Mouse (Mus musculus) liver, embryonic 11.5 days (tissue): Measurements from ENCODE around the gene Cbln3. TPM values are rescaled to one million over a fixed set of nuclear protein-coding genes. Genes with fewer than 3 reads are reported as not detected.

Experiments used
- ATAC-seq: fragments of 200-750 bp; cut with Nextera tagmentation; replicated peaks from 2 replicates; pipeline ENCODE4 v1.8.0; 2017; ENCODE audit warnings: moderate number of reproducible peaks, mild to moderate bottlenecking, moderate TSS enrichment, moderate library complexity; ENCODE audit not compliant: low FRiP score
- DNase-seq: peaks from one replicate; pipeline ENCODE4 v3.0.0-alpha.2; 2017; ENCODE audit warnings: low spot score
- H3K27ac ChIP-seq: fragments of 300-500 bp; sonication (generic); 2 replicates; pipeline ENCODE4 v1.5.1; 2014; ENCODE audit warnings: mild to moderate bottlenecking, low read depth, low read length, control low read depth
- H3K27me3 ChIP-seq: fragments of 300-500 bp; sonication (generic); replicated peaks from 2 replicates; pipeline ENCODE4 v1.6.1; 2014; ENCODE audit warnings: low read length, mixed read lengths; ENCODE audit not compliant: control insufficient read depth, insufficient read depth
- H3K36me3 ChIP-seq: fragments of 300-500 bp; sonication (generic); 2 replicates; pipeline ENCODE4 v1.6.1; 2014; ENCODE audit warnings: mild to moderate bottlenecking, low read length, moderate library complexity, mixed read lengths; ENCODE audit not compliant: control insufficient read depth, insufficient read depth
- H3K4me1 ChIP-seq: fragments of 300-500 bp; sonication (generic); replicated peaks from 2 replicates; pipeline ENCODE4 v1.6.1; 2014; ENCODE audit warnings: low read length, mixed read lengths; ENCODE audit not compliant: control insufficient read depth, insufficient read depth
- H3K4me2 ChIP-seq: fragments of 300-500 bp; sonication (generic); 2 replicates; pipeline ENCODE4 v1.6.1; 2014; ENCODE audit warnings: mild to moderate bottlenecking, control low read depth, moderate library complexity
- H3K4me3 ChIP-seq: fragments of 300-500 bp; sonication (generic); 2 replicates; pipeline ENCODE4 v1.5.1; 2014; ENCODE audit warnings: low read depth, low read length, control low read depth
- H3K9ac ChIP-seq: fragments of 300-500 bp; sonication (generic); 2 replicates; pipeline ENCODE4 v1.6.1; 2014; ENCODE audit warnings: low read depth, low read length, control low read depth
- H3K9me3 ChIP-seq: fragments of 300-500 bp; sonication (generic); 2 replicates; pipeline ENCODE4 v1.6.1; 2016; ENCODE audit warnings: low read length, inconsistent platforms, mixed read lengths; ENCODE audit not compliant: control insufficient read depth
- WGBS: fragments of 180-500 bp; shearing (Covaris S2); extraction: QIAGEN DNeasy Blood & Tissue Kit; methylation state at CpG from one replicate; pipeline ENCODE4 v1.1.7; 2014; 5-methylcytosine and 5-hydroxymethylcytosine counted together
- polyA plus RNA-seq: library from polyadenylated mRNA; unstranded; fragments of >200 nt; fragmentation: Nextera tagmentation; extraction: Ambion mirVana; gene quantifications from 2 replicates; pipeline ENCODE4 v1.2.1, GENCODE M21; 2014

The Cbln3 gene
- polyA plus RNA-seq, 1 experiment from 2014 or later = 0.47 TPM

DNA sequence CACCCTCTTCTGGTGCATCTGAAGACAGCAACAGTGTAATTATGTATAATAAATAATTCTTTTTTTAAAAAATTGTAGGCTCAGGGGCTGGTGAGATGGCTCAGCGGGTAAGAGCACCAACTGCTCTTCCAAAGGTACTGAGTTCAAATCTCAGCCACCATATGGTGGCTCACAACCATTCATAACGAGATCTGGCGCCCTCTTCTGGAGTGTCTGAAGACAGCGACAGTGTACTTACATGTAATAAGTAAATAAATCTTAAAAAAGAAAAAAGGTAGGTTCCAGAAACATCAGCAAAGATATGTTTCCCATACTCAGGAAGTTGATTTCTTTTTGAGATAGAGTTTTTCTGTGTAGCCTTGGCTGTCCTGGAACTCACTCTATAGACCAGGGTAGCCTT, 41.4 kb downstream of the Cbln3 start:
- no peaks in the 10 kb centered on the region for H3K27me3 ChIP-seq
- no peak overlapping the region for H3K9ac ChIP-seq
- H3K4me2 ChIP-seq = no peak overlapping the region
- H3K27ac ChIP-seq = no peak overlapping the region
- ATAC-seq (no peak), DNase-seq (no peak)
- peaks cover 4% of the 10 kb centered on the region; the same call in 1 of the 2 replicates for H3K4me1 ChIP-seq
- no peak overlapping the region for H3K4me3 ChIP-seq
- WGBS = 67% methylated on average over 4 of the region's 4 CpGs
- no peaks in the 10 kb centered on the region for H3K9me3 ChIP-seq
- no peaks in the 10 kb centered on the region for H3K36me3 ChIP-seq

DNA sequence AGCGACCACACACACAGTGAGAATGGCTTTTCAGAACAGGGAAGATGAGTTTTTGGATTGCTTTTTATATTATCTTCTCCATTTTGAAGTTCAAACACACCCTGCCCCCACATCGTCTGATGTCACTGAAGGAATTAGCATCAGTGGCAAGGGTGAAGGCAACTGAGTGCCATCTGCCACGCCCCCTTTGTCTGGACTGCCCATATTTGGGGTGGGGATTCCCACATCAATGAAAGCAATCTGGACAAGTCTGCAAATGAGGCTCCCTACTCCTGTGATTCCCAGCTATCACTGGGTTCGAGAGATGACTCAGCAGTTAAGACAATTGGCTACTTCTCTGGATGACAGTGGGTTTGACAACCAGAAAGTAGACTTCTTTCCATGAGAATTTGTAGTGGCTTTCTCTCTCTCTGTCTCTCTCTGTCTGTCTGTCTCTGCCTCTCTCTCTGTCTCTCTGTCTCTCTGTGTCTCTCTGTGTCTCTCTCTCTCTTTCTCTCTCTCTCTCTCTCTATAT, 43.3 kb downstream of the Cbln3 start:
- H3K27ac ChIP-seq = no peak overlapping the region
- H3K9ac ChIP-seq = no peak overlapping the region
- H3K4me2 ChIP-seq = no peak overlapping the region
- H3K4me3 ChIP-seq = no peak overlapping the region
- H3K27me3 ChIP-seq = no peaks in the 10 kb centered on the region
- H3K36me3 ChIP-seq = no peaks in the 10 kb centered on the region
- no peak for ATAC-seq
- DNase-seq = no peak
- 65% methylated on average over 4 of the region's 4 CpGs for WGBS
- no peaks in the 10 kb centered on the region for H3K9me3 ChIP-seq
- H3K4me1 ChIP-seq = no peaks in the 10 kb centered on the region

DNA sequence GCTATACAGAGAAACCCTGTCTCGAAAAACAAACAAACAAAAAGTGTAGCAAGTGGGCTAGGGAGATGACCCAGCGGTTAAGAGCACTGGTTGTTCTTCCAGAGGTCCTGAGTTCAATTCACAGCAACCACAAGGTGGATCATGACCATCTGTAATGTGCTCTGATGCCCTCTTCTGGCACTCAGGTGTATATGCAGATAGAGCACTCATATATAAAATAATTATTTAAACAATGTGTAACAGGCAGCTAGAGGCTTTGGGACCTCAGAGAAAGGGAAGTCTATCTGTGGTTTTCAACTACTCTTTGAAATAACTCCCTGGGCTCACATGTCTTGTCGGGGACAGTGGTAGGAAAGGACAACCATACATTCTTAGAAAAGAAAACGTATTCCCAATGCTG, 45.5 kb downstream of the Cbln3 start:
- Histone ChIP-seq H3K4me3 (no peak overlapping the region), H3K27ac (no peak overlapping the region), H3K27me3 (no peaks in the 10 kb centered on the region), H3K36me3 (no peaks in the 10 kb centered on the region), H3K4me2 (no peak overlapping the region), H3K9me3 (no peaks in the 10 kb centered on the region), H3K4me1 (0 out of 2 replicates have a peak, but pooled peaks cover 4% of the 10 kb centered on the region), H3K9ac (no peak overlapping the region)
- DNase-seq = no peak
- no peak for ATAC-seq
- 71% methylated on average over 4 of the region's 4 CpGs for WGBS

DNA sequence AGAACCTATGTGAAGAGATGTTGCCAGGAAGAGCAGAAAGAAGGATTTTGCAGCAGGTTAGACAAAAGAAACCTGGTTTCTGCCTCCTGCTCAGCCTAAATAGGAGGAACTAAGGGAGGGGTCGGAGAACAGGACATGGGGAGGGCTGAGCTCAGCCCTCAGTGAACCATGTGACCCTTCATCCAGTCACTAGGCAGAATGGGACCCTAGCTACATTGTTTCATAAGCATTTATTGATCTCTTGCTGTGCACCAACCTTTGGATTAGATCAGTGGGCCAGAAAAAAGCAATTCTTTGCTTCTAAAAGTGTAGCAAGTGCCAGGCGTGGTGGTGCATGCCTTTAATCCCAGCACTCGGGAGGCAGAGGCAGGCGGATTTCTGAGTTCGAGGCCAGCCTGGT, 45.9 kb downstream of the Cbln3 start:
- Histone ChIP-seq H3K36me3 (no peaks in the 10 kb centered on the region), H3K27ac (no peak overlapping the region), H3K9ac (no peak overlapping the region), H3K4me2 (no peak overlapping the region), H3K27me3 (no peaks in the 10 kb centered on the region), H3K4me3 (no peak overlapping the region), H3K9me3 (no peaks in the 10 kb centered on the region), H3K4me1 (0 out of 2 replicates have a peak, but pooled peaks cover 4% of the 10 kb centered on the region)
- DNase-seq (no peak), ATAC-seq (no peak)
- 80% methylated on average over 5 of the region's 5 CpGs for WGBS

DNA sequence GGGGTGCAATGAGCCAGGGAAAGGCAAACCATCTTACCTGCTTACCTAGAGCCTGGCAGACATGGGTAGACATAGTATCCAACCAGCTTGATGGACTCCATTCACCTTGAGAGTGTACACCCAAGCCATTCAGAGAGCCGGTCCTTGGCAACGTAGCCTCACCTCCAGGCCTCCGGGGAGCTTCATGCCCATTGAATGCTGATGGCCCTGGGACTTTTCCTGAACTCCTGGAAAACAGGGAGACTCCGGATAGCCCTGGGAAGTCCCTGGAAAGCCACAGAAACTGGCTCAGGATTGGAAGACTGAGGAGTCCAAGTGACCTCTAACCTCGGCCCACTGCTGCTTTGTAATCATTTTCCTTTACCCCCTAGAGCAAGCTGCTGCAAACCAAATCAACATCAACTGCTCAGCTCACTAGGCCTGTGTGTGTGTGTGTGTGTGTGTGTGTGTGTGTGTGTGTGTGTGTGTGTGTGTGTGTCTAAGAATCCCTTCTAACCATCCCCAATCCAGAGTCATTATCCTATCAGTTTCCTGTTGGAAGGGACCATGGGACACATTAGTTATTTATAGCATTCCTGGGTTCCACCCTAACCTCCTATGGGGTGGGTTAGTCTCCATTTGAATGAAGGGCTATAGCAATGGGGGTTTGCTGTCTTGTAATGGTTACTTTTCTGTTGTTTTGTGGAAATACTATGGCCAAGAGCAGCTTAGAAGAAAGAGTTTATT, 49.2 kb downstream of the Cbln3 start:
- DNase-seq (no peak), ATAC-seq (no peak)
- H3K27ac ChIP-seq = no peak overlapping the region
- H3K36me3 ChIP-seq = no peaks in the 10 kb centered on the region
- no peak overlapping the region; the same call in 1 of the 2 replicates for H3K4me2 ChIP-seq
- H3K4me1 ChIP-seq = 0 out of 2 replicates have a peak, but pooled peaks cover 4% of the 10 kb centered on the region
- peaks cover 8% of the 10 kb centered on the region for H3K27me3 ChIP-seq
- no peak overlapping the region for H3K9ac ChIP-seq
- H3K4me3 ChIP-seq = no peak overlapping the region
- 78% methylated on average over 5 of the region's 5 CpGs for WGBS
- no peaks in the 10 kb centered on the region for H3K9me3 ChIP-seq

DNA sequence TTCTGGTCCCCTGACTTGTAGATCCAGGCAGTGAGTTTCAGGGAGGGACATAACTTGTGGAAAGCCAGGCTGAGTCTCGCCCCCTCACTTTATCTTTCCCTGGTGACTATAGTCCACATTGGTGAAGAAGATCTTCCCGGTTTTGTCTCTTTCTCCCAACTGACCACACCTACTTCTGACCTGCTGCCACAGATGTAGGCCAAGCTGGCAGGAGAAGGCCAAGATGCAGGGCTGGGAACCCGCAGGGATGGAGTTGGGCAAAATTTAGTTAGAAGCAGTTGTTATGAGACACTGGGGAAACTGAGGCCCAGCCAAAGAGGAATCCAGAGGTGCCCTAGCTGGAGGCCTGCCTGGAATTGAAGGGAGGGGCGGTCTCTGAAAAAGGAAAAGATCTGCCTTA, 51.1 kb downstream of the Cbln3 start:
- WGBS = 73% methylated on average over 4 of the region's 4 CpGs
- no peak for DNase-seq
- no peak overlapping the region for H3K4me3 ChIP-seq
- H3K4me2 ChIP-seq = no peak overlapping the region
- H3K36me3 ChIP-seq = no peaks in the 10 kb centered on the region
- ATAC-seq = no peak
- no peaks in the 10 kb centered on the region for H3K9me3 ChIP-seq
- peaks cover 16% of the 10 kb centered on the region for H3K4me1 ChIP-seq
- no peak overlapping the region for H3K9ac ChIP-seq
- H3K27ac ChIP-seq = no peak overlapping the region
- peaks cover 17% of the 10 kb centered on the region for H3K27me3 ChIP-seq

DNA sequence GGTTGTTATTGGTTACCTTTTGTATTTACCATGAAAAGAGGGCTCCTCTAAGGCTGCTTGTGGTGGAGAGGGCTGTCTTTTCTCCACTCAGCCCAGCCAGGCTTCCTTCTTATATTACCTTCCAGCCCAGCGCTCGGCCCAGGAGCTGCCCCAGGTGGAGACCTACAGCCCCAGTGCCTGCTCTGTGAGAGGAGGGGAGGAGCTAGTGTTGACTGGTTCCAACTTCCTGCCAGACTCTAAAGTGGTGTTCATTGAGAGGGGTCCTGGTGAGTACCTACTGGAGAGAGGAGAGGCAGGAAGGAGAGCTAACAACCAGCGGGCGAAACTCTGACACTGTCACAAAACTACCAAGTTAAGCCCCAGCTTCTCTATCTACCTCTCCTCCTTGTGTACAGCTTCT, 53.9 kb downstream of the Cbln3 start:
- 77% methylated on average over 4 of the region's 4 CpGs for WGBS
- H3K9me3 ChIP-seq = no peaks in the 10 kb centered on the region
- ATAC-seq = no peak
- peaks cover 23% of the 10 kb centered on the region for H3K4me1 ChIP-seq
- H3K36me3 ChIP-seq = no peaks in the 10 kb centered on the region
- peaks cover 43% of the 10 kb centered on the region for H3K27me3 ChIP-seq
- no peak overlapping the region for H3K9ac ChIP-seq
- no peak overlapping the region for H3K4me3 ChIP-seq
- no peak overlapping the region for H3K4me2 ChIP-seq
- no peak for DNase-seq
- no peak overlapping the region for H3K27ac ChIP-seq

DNA sequence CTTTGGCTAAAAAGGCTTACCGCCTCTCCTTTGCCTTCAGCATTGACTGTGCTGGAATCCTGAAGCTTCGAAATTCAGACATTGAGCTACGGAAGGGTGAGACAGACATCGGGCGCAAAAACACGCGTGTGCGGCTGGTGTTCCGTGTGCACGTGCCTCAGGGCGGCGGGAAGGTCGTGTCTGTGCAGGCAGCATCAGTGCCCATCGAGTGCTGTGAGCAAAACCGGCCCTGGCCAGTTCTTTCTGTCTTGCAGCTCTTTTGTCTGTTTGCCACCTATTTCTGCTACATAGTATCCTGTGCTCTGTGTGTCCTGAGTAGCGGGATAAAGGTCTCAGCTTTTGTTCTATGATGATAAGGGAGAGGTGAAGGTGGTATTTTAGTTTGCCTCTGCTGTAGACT, 54.3 kb downstream of the Cbln3 start:
- Histone ChIP-seq H3K9me3 (no peaks in the 10 kb centered on the region), H3K27me3 (peaks cover 48% of the 10 kb centered on the region), H3K27ac (no peak overlapping the region), H3K9ac (no peak overlapping the region), H3K36me3 (no peaks in the 10 kb centered on the region), H3K4me1 (peaks cover 23% of the 10 kb centered on the region), H3K4me2 (no peak overlapping the region), H3K4me3 (no peak overlapping the region)
- no peak for ATAC-seq
- WGBS = 84% methylated on average over 16 of the region's 16 CpGs
- DNase-seq = no peak
